Mouse (Mus musculus): ENCODE data around the gene Nab1. TPM values are rescaled to one million over a fixed set of nuclear protein-coding genes. Genes with fewer than 3 reads are reported as not detected.
A peak's percentile ranks its signal among the peaks of the same experiment; 100 is the strongest.
"Not testable (repeated sequence)": the region's sequence is repeated elsewhere in the genome, so short reads cannot be mapped to it uniquely, and the experiment has no call there.

Nab1 gene
- polyA plus RNA-seq (2015; fragmentation: Nextera tagmentation; extraction: Ambion mirVana): 14.6 and 16.3 TPM in 2 replicates

DNA sequence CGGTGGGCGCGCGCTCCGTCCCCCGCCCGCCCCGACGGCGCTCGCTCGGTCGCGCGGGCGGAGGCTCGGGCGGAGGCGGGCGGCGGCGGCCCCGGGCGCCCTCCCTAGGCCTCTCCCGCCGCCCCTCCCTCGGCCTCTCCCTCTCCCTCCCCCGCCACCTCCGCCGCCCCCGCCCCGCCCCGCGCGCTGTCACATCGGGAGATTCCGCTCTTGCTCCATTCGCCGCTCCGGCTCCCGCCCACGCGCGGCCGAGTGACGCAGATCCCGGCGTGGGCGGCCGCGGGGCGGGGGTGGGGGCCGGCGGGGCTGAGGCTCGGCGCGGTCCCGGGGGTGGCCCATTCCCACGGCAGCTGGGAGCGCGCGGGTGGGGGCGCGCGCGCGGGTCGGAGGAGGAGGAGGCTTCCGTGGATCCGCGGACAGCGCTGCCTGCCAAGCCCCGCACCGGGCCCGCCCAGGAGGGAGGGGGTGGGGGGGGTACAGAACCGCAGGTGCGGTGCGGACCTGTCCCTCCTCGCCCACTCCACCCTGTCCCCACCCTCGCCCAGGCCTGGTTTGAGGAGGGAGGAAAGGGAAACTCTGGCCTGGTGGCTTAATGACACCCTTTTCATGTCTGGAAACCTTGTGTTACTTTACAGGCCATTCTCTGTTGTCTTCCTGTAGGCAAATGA is at the start of gene Nab1:
Gene Nab1, minus strand, starts transcription at position 366 of the 668 bp plus-strand sequence.
- no peaks in the 10 kb centered on the region for H3K36me3 ChIP-seq
- no peaks in the 10 kb centered on the region for H3K27me3 ChIP-seq (replicated peaks)
- peak within 1 kb of the TSS; percentile 86 for H3K9ac ChIP-seq
- peak; percentile 97 for ATAC-seq
- peak within 1 kb of the TSS; percentile 84 for H3K27ac ChIP-seq
- WGBS: 0% methylated on average over 27 of the region's 80 CpGs
- peak within 1 kb of the TSS; percentile 73 for H3K4me2 ChIP-seq (replicated peaks)
- H3K4me3 ChIP-seq (replicated peaks): peak within 1 kb of the TSS; percentile 82
- H3K9me3 ChIP-seq: no peaks in the 10 kb centered on the region
- H3K4me1 ChIP-seq (replicated peaks): 0 out of 2 replicates have a peak, but pooled peaks cover 2% of the 10 kb centered on the region

DNA sequence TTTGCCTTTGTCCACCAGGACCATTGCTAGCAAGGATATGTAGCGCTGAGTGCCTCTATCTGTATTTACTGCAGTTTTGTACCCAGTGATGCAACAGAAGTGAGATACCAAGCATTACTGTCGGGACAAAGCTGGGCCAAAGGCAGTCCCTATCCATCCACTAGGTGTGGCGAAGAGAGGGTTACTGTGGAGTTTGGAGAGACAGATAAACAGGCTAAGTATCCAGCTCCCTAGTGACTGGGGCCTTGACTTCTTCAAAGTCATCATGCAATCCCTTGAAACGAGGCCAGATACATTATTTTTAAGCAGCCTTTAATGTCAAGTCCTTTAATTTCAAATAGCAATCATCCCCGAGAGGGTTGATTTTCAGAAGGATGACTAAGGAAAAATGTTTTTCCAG is 47.0 kb upstream of the Nab1 start:
- H3K9me3 ChIP-seq: no peaks in the 10 kb centered on the region
- H3K36me3 ChIP-seq: no peaks in the 10 kb centered on the region
- H3K9ac ChIP-seq: no peak overlapping the region
- WGBS: 72% methylated on average over 5 of the region's 5 CpGs
- H3K4me3 ChIP-seq (replicated peaks): no peak overlapping the region
- no peak overlapping the region for H3K27ac ChIP-seq
- no peaks in the 10 kb centered on the region for H3K27me3 ChIP-seq (replicated peaks)
- no peak overlapping the region for H3K4me2 ChIP-seq (replicated peaks)
- ATAC-seq: no peak
- H3K4me1 ChIP-seq (replicated peaks): no peaks in the 10 kb centered on the region

DNA sequence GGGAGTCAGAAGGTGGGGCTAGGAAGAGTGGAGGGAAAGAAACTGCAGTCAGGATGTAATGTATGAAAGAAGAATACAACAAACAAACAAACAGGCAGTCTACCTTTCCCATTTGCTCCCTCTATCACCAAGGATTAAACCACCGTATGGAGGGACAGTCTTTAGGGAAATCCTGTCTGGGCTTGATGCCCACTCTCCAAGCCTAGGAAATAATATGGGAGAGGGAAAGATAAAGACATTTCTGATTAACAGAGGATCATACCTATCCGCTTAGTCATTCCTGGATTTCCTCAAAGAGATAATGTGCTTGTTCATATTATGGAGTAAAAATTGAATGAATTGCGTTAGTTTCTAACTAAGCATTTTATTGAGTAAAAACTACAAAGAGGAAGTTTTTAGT is 46.3 kb upstream of the Nab1 start:
- WGBS: 78% methylated on average over 3 of the region's 3 CpGs
- H3K27me3 ChIP-seq (replicated peaks): no peaks in the 10 kb centered on the region
- H3K4me1 ChIP-seq (replicated peaks): no peaks in the 10 kb centered on the region
- no peak for ATAC-seq
- no peaks in the 10 kb centered on the region for H3K9me3 ChIP-seq
- H3K36me3 ChIP-seq: no peaks in the 10 kb centered on the region
- no peak overlapping the region for H3K27ac ChIP-seq
- no peak overlapping the region for H3K9ac ChIP-seq
- no peak overlapping the region for H3K4me3 ChIP-seq (replicated peaks)
- no peak overlapping the region for H3K4me2 ChIP-seq (replicated peaks)

DNA sequence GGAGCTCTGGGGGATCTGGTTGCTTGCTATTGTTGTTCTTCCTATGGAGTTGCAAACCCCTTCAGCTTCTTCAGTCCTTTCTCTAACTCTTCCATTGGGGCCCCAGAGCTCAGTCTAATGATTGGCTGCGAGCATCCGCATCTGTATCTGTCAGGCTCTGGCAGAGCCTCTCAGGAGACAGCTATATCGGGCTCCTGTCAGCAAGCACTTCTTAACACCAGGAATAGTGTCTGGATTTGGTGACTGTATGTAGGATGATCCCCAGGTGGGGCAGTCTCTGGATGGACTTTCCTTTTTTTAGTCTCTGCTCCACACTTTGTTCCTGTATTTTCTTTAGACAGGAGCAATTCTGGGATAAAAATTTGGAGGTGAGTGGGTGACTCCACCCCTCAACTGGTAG is 39.6 kb upstream of the Nab1 start:
- H3K27me3 ChIP-seq (replicated peaks); H3K9ac ChIP-seq; H3K4me2 ChIP-seq (replicated peaks); H3K36me3 ChIP-seq; H3K27ac ChIP-seq; H3K9me3 ChIP-seq; H3K4me1 ChIP-seq (replicated peaks); H3K4me3 ChIP-seq (replicated peaks); ATAC-seq: not testable (repeated sequence)
- WGBS: 85% methylated on average over 3 of the region's 3 CpGs

DNA sequence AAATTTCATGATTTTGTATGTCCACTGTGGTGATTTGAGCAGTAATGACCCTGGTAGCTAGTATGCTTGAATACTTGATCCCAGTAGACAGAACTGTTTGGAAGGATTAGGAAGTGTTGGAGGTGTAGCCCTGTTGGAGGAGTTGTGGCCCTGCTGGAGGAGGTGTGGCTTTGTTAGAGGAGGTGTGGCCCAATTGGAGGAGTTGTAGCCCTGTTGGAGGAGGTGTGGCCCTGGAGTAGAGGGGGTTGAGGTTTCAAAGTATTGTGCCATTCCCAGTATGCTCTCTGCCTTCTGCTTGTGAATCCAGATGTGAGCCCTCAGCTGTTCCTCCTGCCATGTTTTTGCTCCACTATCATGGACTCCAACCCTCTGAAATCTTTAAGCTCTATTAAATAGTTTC is 29.5 kb upstream of the Nab1 start:
- Histone ChIP-seq H3K36me3 (no peaks in the 10 kb centered on the region), H3K9me3 (no peaks in the 10 kb centered on the region), H3K27ac (no peak overlapping the region), H3K4me1 (replicated peaks) (no peaks in the 10 kb centered on the region), H3K9ac (no peak overlapping the region), H3K4me2 (replicated peaks) (no peak overlapping the region), H3K4me3 (replicated peaks) (no peak overlapping the region), H3K27me3 (replicated peaks) (no peaks in the 10 kb centered on the region)
- ATAC-seq: no peak

DNA sequence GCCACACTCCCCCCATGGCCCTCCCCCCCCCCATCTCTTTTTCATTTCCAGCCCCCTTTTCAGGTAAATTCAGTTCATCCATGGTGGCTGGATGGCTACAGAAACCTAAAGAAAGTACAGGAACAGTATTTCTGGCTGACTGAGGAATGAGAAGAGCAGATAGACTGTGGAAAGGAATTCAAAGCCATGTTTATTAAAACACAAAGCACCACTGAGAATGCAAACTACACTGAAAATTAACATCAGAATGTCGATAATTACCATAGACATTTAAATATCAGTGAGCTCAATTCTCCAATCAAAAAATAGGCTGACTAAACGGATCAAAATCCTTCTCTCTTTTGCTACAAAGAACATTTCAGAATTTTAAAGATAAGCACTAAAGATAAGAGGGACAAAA is 27.2 kb upstream of the Nab1 start:
- Histone ChIP-seq H3K4me3 (replicated peaks) (no peak overlapping the region), H3K9ac (no peak overlapping the region), H3K27me3 (replicated peaks) (no peaks in the 10 kb centered on the region), H3K36me3 (no peaks in the 10 kb centered on the region), H3K4me2 (replicated peaks) (no peak overlapping the region), H3K4me1 (replicated peaks) (no peaks in the 10 kb centered on the region), H3K27ac (no peak overlapping the region), H3K9me3 (no peaks in the 10 kb centered on the region)
- no peak for ATAC-seq
- 60% methylated on average over 2 of the region's 2 CpGs for whole genome bisulfite sequencing

DNA sequence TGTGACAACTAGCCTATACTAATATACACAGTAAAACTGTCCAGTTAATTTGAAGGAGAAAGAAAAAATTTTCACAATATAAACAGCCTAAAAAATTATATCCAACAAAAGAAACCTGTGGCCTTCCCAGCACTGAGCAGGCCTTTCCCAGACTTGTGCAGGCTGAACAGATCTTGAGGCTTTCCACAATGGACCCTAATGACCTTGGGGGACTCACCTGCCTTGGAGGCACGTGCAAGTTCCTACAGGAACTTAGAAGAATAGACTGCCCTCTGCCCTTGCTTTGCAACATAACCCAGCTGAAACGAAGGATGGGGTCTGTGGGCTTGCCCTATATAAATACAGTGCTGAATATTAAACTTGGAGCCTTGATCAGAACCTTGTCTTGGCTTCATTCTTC is 26.8 kb upstream of the Nab1 start:
- Histone ChIP-seq H3K4me3 (replicated peaks) (no peak overlapping the region), H3K36me3 (no peaks in the 10 kb centered on the region), H3K9me3 (no peaks in the 10 kb centered on the region), H3K27me3 (replicated peaks) (no peaks in the 10 kb centered on the region), H3K9ac (no peak overlapping the region), H3K4me2 (replicated peaks) (no peak overlapping the region), H3K27ac (no peak overlapping the region), H3K4me1 (replicated peaks) (no peaks in the 10 kb centered on the region)
- ATAC-seq: no peak
- 71% methylated on average over 2 of the region's 2 CpGs for WGBS

DNA sequence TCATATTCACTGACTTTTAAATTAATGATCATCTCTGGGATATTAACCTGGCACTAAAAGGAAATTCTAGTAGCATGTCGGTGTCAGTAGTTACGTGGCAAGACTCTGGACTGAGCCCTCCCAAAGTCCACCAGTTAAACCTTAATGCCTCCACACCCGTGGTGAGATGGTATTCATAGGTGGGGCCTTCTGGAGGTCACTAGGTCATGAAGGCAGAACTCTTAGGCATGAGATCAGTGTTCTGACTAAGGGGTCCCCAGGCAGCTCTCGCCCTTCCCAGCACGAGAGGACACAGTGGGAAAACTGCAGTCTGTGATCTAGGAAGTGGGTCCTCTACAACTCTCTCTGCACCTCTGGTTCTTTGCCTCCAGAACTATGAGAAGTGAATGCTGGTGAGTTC is 24.2 kb upstream of the Nab1 start:
- 76% methylated on average over 5 of the region's 5 CpGs for WGBS
- H3K36me3 ChIP-seq: no peaks in the 10 kb centered on the region
- H3K27ac ChIP-seq: no peak overlapping the region
- no peak overlapping the region for H3K4me3 ChIP-seq (replicated peaks)
- H3K4me2 ChIP-seq (replicated peaks): no peak overlapping the region
- H3K9ac ChIP-seq: no peak overlapping the region
- ATAC-seq: no peak
- no peaks in the 10 kb centered on the region for H3K9me3 ChIP-seq
- H3K4me1 ChIP-seq (replicated peaks): no peaks in the 10 kb centered on the region
- H3K27me3 ChIP-seq (replicated peaks): no peaks in the 10 kb centered on the region

DNA sequence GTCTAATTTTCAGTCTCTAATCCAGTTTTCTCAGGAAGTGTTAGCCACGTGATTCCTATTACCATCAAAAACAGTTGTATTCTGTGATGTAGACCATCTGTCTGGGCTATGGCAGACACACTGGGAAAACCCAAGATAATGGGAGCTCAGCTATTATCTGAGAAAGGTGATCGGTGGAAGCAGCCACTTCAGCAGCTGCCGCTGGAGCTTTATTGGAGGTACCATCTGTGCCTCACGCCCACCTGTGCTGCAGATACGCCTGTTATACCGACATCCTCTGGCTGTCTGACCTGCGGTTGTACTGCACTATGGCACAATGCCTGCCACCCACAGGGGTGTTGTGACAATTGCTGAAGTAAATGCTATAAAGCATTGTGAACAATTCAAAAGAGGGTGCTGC is 23.7 kb upstream of the Nab1 start:
- Histone ChIP-seq H3K4me1 (replicated peaks) (no peaks in the 10 kb centered on the region), H3K27me3 (replicated peaks) (no peaks in the 10 kb centered on the region), H3K27ac (no peak overlapping the region), H3K36me3 (no peaks in the 10 kb centered on the region), H3K9me3 (no peaks in the 10 kb centered on the region), H3K4me3 (replicated peaks) (no peak overlapping the region), H3K4me2 (replicated peaks) (no peak overlapping the region), H3K9ac (no peak overlapping the region)
- WGBS: 67% methylated on average over 7 of the region's 7 CpGs
- no peak for ATAC-seq

DNA sequence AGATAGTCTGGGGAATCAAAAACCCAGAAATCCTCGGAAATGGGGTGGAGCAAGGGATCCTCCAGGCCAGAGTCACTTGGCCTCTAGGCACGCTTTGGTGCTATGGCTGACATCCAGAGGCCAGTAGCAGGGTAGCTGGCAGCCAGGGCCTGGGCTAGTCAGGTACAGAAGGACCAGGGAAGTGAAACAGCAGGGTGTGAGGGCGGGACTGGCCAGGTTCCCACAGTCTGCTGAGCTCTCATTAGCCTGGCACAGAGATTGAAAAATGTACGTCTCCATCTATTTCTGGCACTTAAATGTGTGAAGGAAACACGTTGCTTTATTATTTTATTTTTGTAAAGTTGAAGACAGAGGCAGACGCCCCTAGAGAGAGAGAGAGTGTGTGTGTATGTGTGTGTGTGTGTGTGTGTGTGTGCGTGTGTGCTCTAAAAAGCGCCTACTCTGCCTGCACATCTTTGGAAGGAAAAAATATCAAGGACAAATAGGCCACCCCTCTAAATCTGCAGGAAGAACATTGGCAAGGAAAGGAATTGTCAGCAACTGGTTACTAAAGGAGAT is 21.0 kb upstream of the Nab1 start:
- no peaks in the 10 kb centered on the region for H3K9me3 ChIP-seq
- H3K4me3 ChIP-seq (replicated peaks): no peak overlapping the region
- no peak overlapping the region for H3K4me2 ChIP-seq (replicated peaks)
- H3K27ac ChIP-seq: no peak overlapping the region
- no peaks in the 10 kb centered on the region for H3K36me3 ChIP-seq
- H3K4me1 ChIP-seq (replicated peaks): no peaks in the 10 kb centered on the region
- 71% methylated on average over 8 of the region's 8 CpGs for WGBS
- no peak overlapping the region for H3K9ac ChIP-seq
- H3K27me3 ChIP-seq (replicated peaks): no peaks in the 10 kb centered on the region
- ATAC-seq: no peak

DNA sequence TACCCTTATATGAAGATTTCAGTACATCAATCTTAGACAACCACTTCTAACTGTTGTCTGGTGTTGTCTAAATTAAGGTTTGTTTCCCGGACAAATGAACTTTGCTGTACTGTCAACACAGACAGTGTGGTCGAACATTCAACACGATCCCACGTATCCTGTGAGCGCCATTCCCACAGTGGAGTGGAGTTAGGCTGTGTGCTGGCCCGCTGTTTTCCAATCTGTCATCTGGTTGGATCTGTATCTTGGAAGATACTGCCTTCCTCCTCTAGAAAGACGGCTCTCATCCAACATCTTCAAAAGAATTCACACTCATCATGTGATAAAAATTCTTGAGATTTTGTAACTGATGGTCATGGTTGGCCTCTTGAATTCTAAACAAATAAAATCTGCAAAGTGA is 19.7 kb upstream of the Nab1 start:
- no peaks in the 10 kb centered on the region for H3K4me1 ChIP-seq (replicated peaks)
- no peaks in the 10 kb centered on the region for H3K36me3 ChIP-seq
- H3K9me3 ChIP-seq: no peaks in the 10 kb centered on the region
- ATAC-seq: no peak
- H3K4me3 ChIP-seq (replicated peaks): no peak overlapping the region
- H3K4me2 ChIP-seq (replicated peaks): no peak overlapping the region
- H3K27me3 ChIP-seq (replicated peaks): no peaks in the 10 kb centered on the region
- no peak overlapping the region for H3K27ac ChIP-seq
- no peak overlapping the region for H3K9ac ChIP-seq
- 77% methylated on average over 7 of the region's 7 CpGs for WGBS

DNA sequence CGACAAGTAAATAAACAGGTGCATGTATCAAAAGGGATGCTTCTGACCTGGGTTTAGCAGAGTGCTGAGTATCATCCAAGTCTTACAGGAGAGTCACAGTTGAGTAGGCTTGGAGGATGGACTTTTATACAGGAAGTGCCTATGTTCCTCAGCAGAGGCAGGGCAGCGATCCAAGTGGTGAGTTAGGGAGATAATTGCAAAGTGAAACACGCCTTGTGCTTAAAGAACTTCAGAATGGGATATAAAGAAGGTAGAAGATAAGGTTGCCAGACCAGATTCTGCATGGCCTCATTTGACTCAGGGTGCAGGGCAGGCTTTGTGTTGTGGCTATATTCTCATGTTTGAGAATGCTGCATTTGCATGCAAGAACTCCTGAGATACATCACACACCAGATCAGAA is 14.8 kb upstream of the Nab1 start:
- 72% methylated on average over 3 of the region's 3 CpGs for WGBS

DNA sequence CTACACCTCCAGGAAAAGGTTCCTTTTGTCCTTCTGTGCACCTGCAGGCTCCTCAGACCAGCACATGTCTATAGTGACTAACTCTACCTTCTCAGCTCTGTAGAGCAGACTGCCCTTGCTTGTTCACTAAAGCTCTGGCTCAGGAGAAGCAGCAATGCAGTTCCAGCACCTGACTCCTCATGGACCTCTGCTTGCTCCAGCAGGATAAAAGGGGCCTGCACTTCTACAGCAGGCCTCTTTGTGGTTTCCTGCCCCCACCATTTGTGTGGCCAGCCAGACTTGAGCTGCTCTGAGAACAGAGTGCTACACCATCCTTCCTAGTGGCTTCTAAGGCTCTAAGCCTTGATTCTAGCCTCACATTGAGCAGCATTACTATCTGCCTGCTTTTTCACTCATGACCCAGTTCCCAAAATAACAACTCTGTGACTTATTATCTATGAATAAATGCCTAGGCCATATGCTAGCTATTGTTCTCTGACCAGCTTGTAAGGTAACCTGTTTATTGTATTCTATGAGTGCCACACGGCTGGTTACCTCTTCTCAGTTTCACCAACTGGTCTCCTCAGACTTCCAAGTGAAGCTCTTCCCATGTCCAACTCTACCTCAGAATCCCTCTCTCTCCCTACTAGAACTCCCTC is 11.4 kb upstream of the Nab1 start:
- H3K4me3 ChIP-seq (replicated peaks): no peak overlapping the region
- no peak overlapping the region for H3K4me2 ChIP-seq (replicated peaks)
- no peak overlapping the region for H3K9ac ChIP-seq
- ATAC-seq: no peak
- WGBS: 86% methylated on average over 1 of the region's 1 CpGs
- no peaks in the 10 kb centered on the region for H3K36me3 ChIP-seq
- H3K9me3 ChIP-seq: no peaks in the 10 kb centered on the region
- no peaks in the 10 kb centered on the region for H3K27me3 ChIP-seq (replicated peaks)
- H3K27ac ChIP-seq: no peak overlapping the region
- no peaks in the 10 kb centered on the region for H3K4me1 ChIP-seq (replicated peaks)

More for the DNA sequence above, 14.8 kb upstream of the Nab1 start:
- H3K4me3 ChIP-seq (replicated peaks): no peak overlapping the region
- no peaks in the 10 kb centered on the region for H3K9me3 ChIP-seq
- H3K4me2 ChIP-seq (replicated peaks): no peak overlapping the region
- H3K27ac ChIP-seq: no peak overlapping the region
- no peaks in the 10 kb centered on the region for H3K4me1 ChIP-seq (replicated peaks)
- no peak for ATAC-seq
- H3K36me3 ChIP-seq: no peaks in the 10 kb centered on the region
- no peaks in the 10 kb centered on the region for H3K27me3 ChIP-seq (replicated peaks)
- no peak overlapping the region for H3K9ac ChIP-seq

Measured in intestine, embryonic 15.5 days (tissue).